Mouse (Mus musculus) forebrain, embryonic 14.5 days (tissue): ENCODE measurements around the gene Oprd1. TPM values are rescaled to one million over a fixed set of nuclear protein-coding genes. Genes with fewer than 3 reads are reported as not detected.
A peak's percentile ranks its signal among the peaks of the same experiment; 100 is the strongest.

Experiments
- ATAC-seq: fragments of 200-750 bp; cut with Nextera tagmentation; 2 replicates; pipeline ENCODE4 v1.8.0; 2017; ENCODE audit warnings: mild to moderate bottlenecking, moderate library complexity
- DNase-seq: peaks from one replicate; pipeline ENCODE4 v3.0.0-alpha.2; 2015; ENCODE audit warnings: low spot score
- H3K27ac ChIP-seq: fragments of 300-500 bp; sonication (generic); 2 replicates; pipeline ENCODE4 v1.5.1; 2014; ENCODE audit warnings: low read depth, mild to moderate bottlenecking, control low read depth, low read length, moderate library complexity
- H3K27me3 ChIP-seq: fragments of 300-500 bp; sonication (generic); replicated peaks from 2 replicates; pipeline ENCODE4 v1.6.1; 2014; ENCODE audit warnings: low read length, control low read depth, mixed read lengths; ENCODE audit not compliant: control insufficient read depth, insufficient read depth
- H3K36me3 ChIP-seq: fragments of 300-500 bp; sonication (generic); 2 replicates; pipeline ENCODE4 v1.6.1; 2014; ENCODE audit warnings: low read length, control low read depth; ENCODE audit not compliant: control insufficient read depth, insufficient read depth
- H3K4me1 ChIP-seq: fragments of 300-500 bp; sonication (generic); 2 replicates; pipeline ENCODE4 v1.6.1; 2014; ENCODE audit warnings: antibody characterized with exemption, low read length, control low read depth; ENCODE audit not compliant: control insufficient read depth, insufficient read depth
- H3K4me2 ChIP-seq: fragments of 300-500 bp; sonication (generic); 2 replicates; pipeline ENCODE4 v1.6.1; 2014; ENCODE audit warnings: mild to moderate bottlenecking, control low read depth, low read length
- H3K4me3 ChIP-seq: fragments of 300-500 bp; sonication (generic); 2 replicates; pipeline ENCODE4 v1.5.1; 2014; ENCODE audit warnings: low read depth, low read length, control low read depth
- H3K9ac ChIP-seq: fragments of 300-500 bp; sonication (generic); 2 replicates; pipeline ENCODE4 v1.6.1; 2014; ENCODE audit warnings: mild to moderate bottlenecking, low read length, control low read depth, moderate library complexity
- H3K9me3 ChIP-seq: fragments of 300-500 bp; sonication (generic); replicated peaks from 2 replicates; pipeline ENCODE4 v1.6.1; 2016; ENCODE audit warnings: low read length, control low read depth, mixed read lengths; ENCODE audit not compliant: control insufficient read depth
- WGBS: fragments of 180-500 bp; shearing (Covaris S2); extraction: QIAGEN DNeasy Blood & Tissue Kit; methylation state at CpG from one replicate; pipeline ENCODE4 v1.1.7; 2014; 5-methylcytosine and 5-hydroxymethylcytosine counted together
- polyA plus RNA-seq: library from polyadenylated mRNA; unstranded; fragments of >200 nt; fragmentation: Nextera tagmentation; extraction: Ambion mirVana; gene quantifications from 2 replicates; pipeline ENCODE4 v1.2.1, GENCODE M21; 2014

The Oprd1 gene
- polyA plus RNA-seq, 1 experiment from 2014 or later = 0.05 TPM

DNA sequence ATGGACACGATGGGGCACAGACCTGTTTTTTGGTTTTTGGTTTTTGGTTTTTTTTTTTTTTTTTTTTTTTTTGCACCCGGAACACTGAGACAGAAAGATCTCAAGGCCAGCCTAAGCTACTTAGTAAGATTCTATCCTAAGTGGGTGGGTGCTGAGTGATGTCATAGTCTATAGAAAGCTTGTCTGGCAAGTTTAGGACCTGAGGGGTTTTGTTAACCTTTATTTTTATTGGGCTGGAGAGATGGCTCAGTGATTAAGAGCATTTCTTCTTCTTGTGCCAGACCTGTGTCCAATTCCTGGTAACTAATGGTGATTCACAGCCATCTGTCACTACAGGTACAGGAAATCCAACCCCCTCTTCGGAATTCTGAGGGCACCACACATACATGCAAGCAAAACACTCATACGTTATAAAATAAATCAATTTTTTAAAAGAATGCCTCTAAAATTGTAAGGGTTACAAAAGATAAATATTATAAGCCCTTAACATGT is 63.7 kb downstream of the Oprd1 start:
- Histone ChIP-seq H3K36me3 (no peaks in the 10 kb centered on the region), H3K4me1 (no peaks in the 10 kb centered on the region), H3K4me3 (no peak overlapping the region), H3K27ac (no peak overlapping the region), H3K9me3 (no peaks in the 10 kb centered on the region), H3K9ac (no peak overlapping the region), H3K4me2 (no peak overlapping the region), H3K27me3 (peaks cover 25% of the 10 kb centered on the region)
- no peak for ATAC-seq
- DNase-seq = no peak
- 68% methylated on average over 4 of the region's 4 CpGs for WGBS

DNA sequence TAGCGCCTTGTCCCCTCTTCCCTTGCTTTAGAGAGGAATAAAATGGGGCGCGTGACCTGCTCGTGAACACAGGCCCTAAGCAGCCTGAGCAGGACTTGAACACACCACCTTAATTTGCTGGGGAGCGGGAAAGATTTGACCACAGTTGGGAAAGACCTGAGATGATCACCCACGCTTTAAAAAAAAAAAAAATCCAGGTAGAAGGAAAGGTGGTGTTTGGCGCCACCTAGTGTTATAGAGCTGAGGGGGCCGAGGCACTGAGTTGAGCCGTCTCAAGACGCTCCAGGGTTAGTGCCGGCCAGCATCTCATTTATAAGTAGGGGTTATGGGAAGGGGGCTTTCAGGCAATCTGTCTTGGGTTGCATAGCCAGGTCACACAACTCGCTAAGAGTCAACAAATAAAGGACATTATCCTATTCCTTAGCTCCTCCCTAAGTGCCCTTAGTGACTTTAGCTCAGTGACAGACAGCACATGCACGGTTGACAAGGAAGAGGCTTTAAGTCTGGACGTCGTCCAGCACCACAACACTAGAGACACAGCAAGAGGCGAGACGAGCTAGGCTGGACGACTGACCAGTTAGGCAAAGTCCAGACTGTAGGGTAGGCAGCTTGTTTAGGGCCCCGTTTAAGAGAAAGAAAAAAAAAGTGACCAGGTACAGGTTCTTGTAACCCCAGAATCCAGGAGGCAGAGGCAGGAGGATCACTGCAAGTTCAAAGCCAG is 64.6 kb downstream of the Oprd1 start:
- H3K9me3 ChIP-seq = no peaks in the 10 kb centered on the region
- 13% methylated on average over 19 of the region's 19 CpGs for WGBS
- H3K36me3 ChIP-seq = no peaks in the 10 kb centered on the region
- no peak overlapping the region for H3K9ac ChIP-seq
- H3K27me3 ChIP-seq = peaks cover 32% of the 10 kb centered on the region
- H3K27ac ChIP-seq = no peak overlapping the region
- DNase-seq (peak; percentile 77), ATAC-seq (no peak)
- no peak overlapping the region for H3K4me3 ChIP-seq
- H3K4me1 ChIP-seq = no peaks in the 10 kb centered on the region
- no peak overlapping the region for H3K4me2 ChIP-seq

DNA sequence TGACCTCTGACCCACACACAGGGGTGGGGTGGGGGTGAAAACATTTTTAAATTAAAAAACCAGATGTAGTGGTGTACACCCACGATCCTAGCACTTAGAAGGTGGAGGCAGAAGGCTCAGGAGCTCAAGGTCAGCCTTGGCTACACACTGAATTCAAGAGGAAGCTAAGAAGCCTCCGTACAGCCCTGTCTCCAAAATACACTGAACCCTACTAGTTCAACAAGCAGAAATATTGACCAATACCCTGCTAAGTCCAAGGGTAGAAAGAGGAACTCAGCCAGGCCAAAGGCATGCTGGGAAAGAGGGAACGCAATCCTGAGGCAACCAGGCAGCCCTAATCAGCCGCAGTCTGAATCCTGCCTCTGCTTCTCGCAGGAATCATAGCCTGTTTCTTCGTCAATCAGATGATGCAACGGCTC is 66.0 kb downstream of the Oprd1 start:
- H3K4me2 ChIP-seq = no peak overlapping the region
- ATAC-seq (no peak), DNase-seq (no peak)
- H3K27me3 ChIP-seq = peaks cover 34% of the 10 kb centered on the region
- no peak overlapping the region for H3K4me3 ChIP-seq
- no peak overlapping the region for H3K9ac ChIP-seq
- 0 out of 2 replicates have a peak, but pooled peaks cover 4% of the 10 kb centered on the region for H3K4me1 ChIP-seq
- no peak overlapping the region for H3K27ac ChIP-seq
- no peaks in the 10 kb centered on the region for H3K9me3 ChIP-seq
- 65% methylated on average over 7 of the region's 7 CpGs for WGBS
- no peaks in the 10 kb centered on the region for H3K36me3 ChIP-seq

DNA sequence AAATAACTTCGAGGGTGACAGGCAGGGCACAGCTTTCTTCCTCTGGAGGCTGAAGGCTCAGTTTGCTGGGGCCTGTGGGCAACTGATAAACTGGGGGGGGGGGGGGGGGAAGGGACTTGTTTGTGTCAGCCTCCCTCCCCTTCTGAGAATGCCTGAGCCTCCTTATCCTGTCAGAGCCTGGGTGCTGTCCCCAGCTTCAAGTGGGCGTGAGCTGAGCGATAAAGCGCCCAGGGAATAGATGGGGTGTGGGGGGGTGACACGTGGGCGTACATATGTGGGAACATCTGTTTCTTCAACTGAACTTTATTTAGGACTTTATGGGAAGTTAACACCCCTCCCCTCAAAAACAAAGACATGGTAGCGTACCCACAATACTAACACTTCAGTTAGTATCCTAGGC is 66.8 kb downstream of the Oprd1 start:
- H3K9me3 ChIP-seq = no peaks in the 10 kb centered on the region
- H3K4me3 ChIP-seq = no peak overlapping the region
- WGBS = 76% methylated on average over 7 of the region's 7 CpGs
- DNase-seq = no peak
- peaks cover 39% of the 10 kb centered on the region for H3K27me3 ChIP-seq
- no peak overlapping the region for H3K4me2 ChIP-seq
- no peak overlapping the region for H3K27ac ChIP-seq
- 0 out of 2 replicates have a peak, but pooled peaks cover 4% of the 10 kb centered on the region for H3K4me1 ChIP-seq
- no peaks in the 10 kb centered on the region for H3K36me3 ChIP-seq
- ATAC-seq = no peak
- H3K9ac ChIP-seq = no peak overlapping the region

DNA sequence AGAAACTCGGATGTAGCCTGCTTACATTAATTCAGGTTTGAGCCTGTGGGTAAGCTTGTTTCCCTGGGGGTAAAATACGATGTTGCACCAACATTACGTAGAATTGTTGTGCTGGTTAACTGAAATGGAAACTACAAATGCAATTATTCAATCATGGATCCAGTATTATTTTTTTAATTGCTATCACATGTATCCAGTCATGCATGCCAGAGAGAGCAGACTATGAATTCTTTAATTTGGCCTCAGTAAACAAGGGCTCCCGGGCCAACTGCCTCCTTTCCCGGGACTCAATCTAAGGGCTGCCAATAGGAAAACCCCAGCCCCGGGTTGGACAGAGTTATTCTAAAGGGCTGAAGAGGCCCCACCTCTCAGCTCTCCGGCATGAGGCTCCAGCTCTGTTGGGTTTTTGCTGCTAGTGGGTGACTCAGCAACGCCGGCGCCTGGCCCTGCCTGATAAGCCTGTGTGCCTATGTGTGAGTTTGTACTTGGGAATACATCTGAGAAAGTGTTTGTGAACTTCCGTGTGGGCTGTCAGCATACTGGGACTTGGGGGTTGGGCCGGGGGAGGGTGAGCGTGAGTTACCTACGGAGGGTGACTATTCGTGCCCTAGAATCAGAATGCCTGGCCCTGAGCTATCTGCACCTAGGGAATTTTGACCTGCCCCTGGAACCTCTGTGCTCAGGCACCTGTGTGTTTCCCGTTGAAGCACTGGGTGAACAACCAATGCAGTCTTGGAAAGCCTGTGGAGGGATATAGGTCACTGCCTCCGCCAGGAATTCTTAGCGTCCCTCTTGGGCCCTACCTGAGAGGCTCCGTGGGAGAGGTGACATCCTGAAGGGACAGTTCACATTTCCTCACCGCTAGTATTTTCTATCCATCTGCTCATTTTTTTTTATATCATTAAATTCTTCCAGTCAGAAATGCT is 67.5 kb downstream of the Oprd1 start:
- WGBS = 25% methylated on average over 20 of the region's 20 CpGs

DNA sequence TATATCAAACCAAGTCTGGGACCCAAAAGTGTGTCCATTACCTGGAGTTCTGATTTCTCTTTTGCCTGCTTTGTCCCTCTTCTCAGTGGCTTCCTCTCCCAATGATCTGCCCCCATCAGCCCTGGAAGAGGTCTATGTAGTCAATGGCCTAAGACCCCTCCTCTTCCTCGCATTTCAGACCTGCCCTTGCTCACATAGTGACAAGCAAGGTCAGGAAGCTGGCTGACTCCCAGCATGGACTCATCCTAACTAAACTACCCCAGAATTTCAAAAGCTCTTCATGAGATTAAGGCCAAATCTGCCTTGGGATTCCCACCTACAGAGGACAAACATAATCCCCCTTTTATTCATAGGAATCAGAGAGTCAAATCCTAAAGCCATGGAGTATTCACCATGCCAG is 68.5 kb downstream of the Oprd1 start:
- no peaks in the 10 kb centered on the region for H3K9me3 ChIP-seq
- H3K4me1 ChIP-seq = 0 out of 2 replicates have a peak, but pooled peaks cover 4% of the 10 kb centered on the region
- peak overlapping the region; percentile 100 for H3K4me2 ChIP-seq
- H3K27ac ChIP-seq = no peak overlapping the region
- peaks cover 39% of the 10 kb centered on the region for H3K27me3 ChIP-seq
- ATAC-seq = no peak
- no peaks in the 10 kb centered on the region for H3K36me3 ChIP-seq
- no peak overlapping the region for H3K9ac ChIP-seq
- no peak for DNase-seq
- 29% methylated on average over 1 of the region's 1 CpGs for WGBS
- no peak overlapping the region for H3K4me3 ChIP-seq

More for the DNA sequence above, 67.5 kb downstream of the Oprd1 start:
- Histone ChIP-seq H3K4me1 (0 out of 2 replicates have a peak, but pooled peaks cover 4% of the 10 kb centered on the region), H3K9me3 (no peaks in the 10 kb centered on the region), H3K36me3 (no peaks in the 10 kb centered on the region), H3K9ac (no peak overlapping the region), H3K27me3 (peaks cover 39% of the 10 kb centered on the region), H3K27ac (no peak overlapping the region), H3K4me2 (no peak overlapping the region), H3K4me3 (no peak overlapping the region)
- DNase-seq (peak; percentile 58), ATAC-seq (no peak)

DNA sequence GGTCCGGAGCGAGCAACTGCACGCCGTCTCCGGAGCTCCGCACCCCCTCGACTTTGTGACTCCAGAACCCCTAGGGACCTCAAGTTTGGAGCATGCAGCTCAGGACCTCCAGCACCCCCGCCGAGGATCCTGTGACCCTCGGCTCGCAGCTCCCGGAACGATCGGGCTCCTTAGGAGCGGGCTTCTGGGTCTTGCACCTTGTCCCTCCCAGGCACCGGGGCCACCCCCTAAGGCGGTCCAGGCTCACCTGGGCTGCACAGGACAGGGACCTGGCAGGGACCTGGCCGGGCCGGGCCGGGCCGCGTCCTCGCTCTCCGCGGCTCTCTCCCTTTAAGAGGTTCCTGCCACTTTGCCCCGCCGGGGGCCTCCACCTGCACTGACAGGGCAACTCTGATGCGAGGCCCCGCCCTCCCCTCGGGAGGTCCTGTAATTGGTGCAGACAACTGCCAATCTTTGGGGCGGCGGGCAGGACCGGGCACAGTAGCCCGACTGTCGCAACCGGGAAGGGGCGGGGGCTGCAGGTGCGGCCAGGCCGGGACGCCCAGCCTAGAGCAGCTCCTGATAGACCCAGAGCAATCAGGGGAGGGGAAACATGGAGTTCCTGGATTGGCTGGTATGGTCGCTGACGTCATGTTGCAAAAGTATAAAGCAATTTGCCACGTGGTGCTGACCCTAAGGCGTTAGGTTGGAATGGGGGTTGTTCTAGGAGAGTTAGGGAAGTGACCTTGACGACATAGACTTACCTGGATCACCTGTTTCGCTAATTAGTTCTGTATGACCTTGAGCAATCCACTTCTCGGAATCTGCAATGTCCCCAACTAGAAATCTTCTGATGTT is 69.1 kb downstream of the Oprd1 start, which contains the start of gene Epb41:
TSS of gene Epb41 (minus strand) at position 389 of the 837 bp plus-strand sequence.
- Histone ChIP-seq H3K27me3 (peaks cover 38% of the 10 kb centered on the region), H3K27ac (no peak within 1 kb of the TSS), H3K36me3 (no peaks in the 10 kb centered on the region), H3K9ac (peak within 1 kb of the TSS; percentile 66), H3K4me2 (peak within 1 kb of the TSS; percentile 100), H3K4me3 (peak within 1 kb of the TSS; percentile 56), H3K9me3 (no peaks in the 10 kb centered on the region), H3K4me1 (0 out of 2 replicates have a peak, but pooled peaks cover 4% of the 10 kb centered on the region)
- WGBS = 2% methylated on average over 46 of the region's 47 CpGs
- peak; percentile 84 for DNase-seq
- peak; percentile 88 for ATAC-seq
